In genomic region chr11:101585031-101585430, GRCm38 (mm10) we compare ENCODE assay signal across 22 mouse cellular contexts. TPM values are rescaled to one million over a fixed set of nuclear protein-coding genes. Genes with fewer than 3 reads are reported as not detected.
DNase-seq lines count a peak whose midpoint lies in the region.
"Had no signal": no experiment of that assay in that cellular context is flagged by ENCODE, and none has a peak within 500 bp of the region (broad histone marks: within the 10 kb centered on the region; RNA-seq: fewer than 3 reads in every experiment).

No protein-coding gene starts in this region.

- peak overlapping the region; percentile 100 for H3K27ac ChIP-seq in macrophage

- peak; percentile 70 for DNase-seq in kidney, adult 11 months
- peak; percentile 68 to 71 for DNase-seq in kidney, adult 8-10 months
- DNase-seq in kidney, postnatal 14 days, result peak; percentile 44
- DNase-seq in kidney, postnatal 36 days, result peak; percentile 60 to 73
- DNase-seq in yolk sac, embryonic 10.5 days (ENCODE audit: low spot score), result peak; percentile 66

- 100% methylated on average over 1 of the region's 1 CpGs for WGBS in macrophage (ENCODE audit: missing documents)

- H3K79me2 ChIP-seq in macrophage (ENCODE audit: inconsistent target), result peaks cover 58% of the 10 kb centered on the region

- peak overlapping the region; percentile 74; the same call in 1 of the 2 replicates for H3K4me3 ChIP-seq in macrophage (ENCODE audit: inconsistent target)

- H3K36me3 ChIP-seq in macrophage (ENCODE audit: inconsistent target), result peaks cover 20% of the 10 kb centered on the region

RNA-seq across cellular contexts. Expression of gene Tmem106a, which starts 3.0 kb away (rescaled TPM):
- 100 to 1,000 TPM; 142 to 427 (median 315) TPM for total RNA-seq in macrophage (2018; cell fraction: chromatin; rRNA removed)
- total RNA-seq in macrophage (2018; cell fraction: cytosol; rRNA removed), result 100 to 1,000 TPM; 272 to 465 (median 394) TPM
- 100 to 1,000 TPM; 328 to 628 (median 506) TPM for total RNA-seq in macrophage (2018; cell fraction: nucleus; rRNA removed)
- 374 to 580 TPM (median 389 TPM) in 3 replicates for polyA plus RNA-seq in macrophage (2018)

RNA-seq across cellular contexts. Expression of gene Gm11634, which starts 14.0 kb away (rescaled TPM):
- total RNA-seq in macrophage (2018; cell fraction: chromatin; rRNA removed), result not detected
- total RNA-seq in macrophage (2018; cell fraction: cytosol; rRNA removed), result not detected
- total RNA-seq in macrophage (2018; cell fraction: nucleus; rRNA removed), result not detected
- polyA plus RNA-seq in macrophage (2018), result not detected in 3 replicates
- total RNA-seq: adrenal gland, adult 2 months; adrenal gland, postnatal 10 days; adrenal gland, postnatal 25 days; adrenal gland, postnatal 4 days; common myeloid progenitor, adult 5-6 weeks; ES-E14; MEL had no signal
- polyA plus RNA-seq: adrenal gland, adult 2 months; brain, embryonic 14.5 days; C2C12; embryonic facial prominence, embryonic 11.5 days; embryonic facial prominence, embryonic 13.5 days; embryonic facial prominence, embryonic 15.5 days; erythroblast, embryonic 14.5 days; forebrain, embryonic 10.5 days; forebrain, embryonic 12.5 days; forebrain, embryonic 14.5 days had no signal

RNA-seq across cellular contexts. Expression of gene Nbr1, which starts 33.1 kb away (rescaled TPM):
- total RNA-seq in macrophage (2018; cell fraction: chromatin; rRNA removed), result 100 to 1,000 TPM in 17 of 26 experiments, 10 to 100 TPM in 9; 39.7 to 427 (median 139) TPM
- total RNA-seq in macrophage (2018; cell fraction: cytosol; rRNA removed), result 100 to 1,000 TPM in 8 of 26 experiments, 10 to 100 TPM in 18; 37.9 to 118 (median 70.6) TPM
- total RNA-seq in macrophage (2018; cell fraction: nucleus; rRNA removed), result 100 to 1,000 TPM in 12 of 26 experiments, 10 to 100 TPM in 14; 45.0 to 242 (median 85.3) TPM
- 57.2 to 95.2 TPM (median 88.0 TPM) in 3 replicates for polyA plus RNA-seq in macrophage (2018)

RNA-seq across cellular contexts. Expression of gene Brca1, which starts 33.3 kb away (rescaled TPM):
- total RNA-seq in macrophage (2018; cell fraction: chromatin; rRNA removed), result 10 to 100 TPM in 13 of 26 experiments, 1 to 10 TPM in 13; 2.2 to 23.3 (median 9.8) TPM
- total RNA-seq in macrophage (2018; cell fraction: cytosol; rRNA removed), result 1 to 10 TPM; 1.1 to 2.6 (median 1.8) TPM
- total RNA-seq in macrophage (2018; cell fraction: nucleus; rRNA removed), result 10 to 100 TPM in 1 of 26 experiments, 1 to 10 TPM in 25; 1.4 to 25.2 (median 3.6) TPM
- polyA plus RNA-seq in macrophage (2018), result 0.61 to 7.7 TPM (median 2.1 TPM) in 3 replicates

RNA-seq across cellular contexts. Expression of gene Rdm1, which starts 42.0 kb away (rescaled TPM):
- total RNA-seq in macrophage (2018; cell fraction: chromatin; rRNA removed), result 10 to 100 TPM in 7 of 26 experiments, 1 to 10 TPM in 19; 1.7 to 16.5 (median 5.7) TPM
- 10 to 100 TPM in 8 of 26 experiments, 1 to 10 TPM in 18; 2.2 to 14.3 (median 6.4) TPM for total RNA-seq in macrophage (2018; cell fraction: cytosol; rRNA removed)
- total RNA-seq in macrophage (2018; cell fraction: nucleus; rRNA removed), result 10 to 100 TPM in 6 of 26 experiments, 1 to 10 TPM in 19, not detected in 1; 1.2 to 24.0 (median 5.4) TPM
- polyA plus RNA-seq in macrophage (2018), result 3.7 to 12.9 TPM (median 6.8 TPM) in 3 replicates

Comparison
In these comparisons a context has a peak if more than half of its experiments do, and no peak if none do; other contexts are left out.
1. Peak in every context shown above with its lines: DNase-seq, H3K4me3 ChIP-seq and H3K27ac ChIP-seq.